Mouse (Mus musculus) heart, postnatal 0 days (tissue): ENCODE measurements around the gene Mc1r. TPM values are rescaled to one million over a fixed set of nuclear protein-coding genes. Genes with fewer than 3 reads are reported as not detected.

Experiments
- ATAC-seq: fragments of 200-750 bp; cut with Nextera tagmentation; 2 replicates; pipeline ENCODE4 v1.8.0; 2017; ENCODE audit warnings: low read depth, moderate number of reproducible peaks, moderate library complexity; ENCODE audit not compliant: insufficient read depth
- DNase-seq: peaks from one replicate; pipeline ENCODE4 v3.0.0-alpha.2; 2016; ENCODE audit warnings: low spot score
- H3K27ac ChIP-seq: fragments of 300-500 bp; sonication (generic); 2 replicates; pipeline ENCODE4 v1.5.1; 2014; ENCODE audit warnings: low read depth, mild to moderate bottlenecking
- H3K27me3 ChIP-seq: fragments of 300-500 bp; sonication (generic); 2 replicates; pipeline ENCODE4 v1.6.1; 2014; ENCODE audit warnings: low read length, mixed read lengths; ENCODE audit not compliant: control insufficient read depth, insufficient read depth
- H3K36me3 ChIP-seq: fragments of 300-500 bp; sonication (generic); replicated peaks from 2 replicates; pipeline ENCODE4 v1.6.1; 2014; ENCODE audit warnings: low read length, mixed read lengths; ENCODE audit not compliant: control insufficient read depth, insufficient read depth
- H3K4me1 ChIP-seq: fragments of 300-500 bp; sonication (generic); 2 replicates; pipeline ENCODE4 v1.6.1; 2014; ENCODE audit warnings: antibody characterized with exemption; ENCODE audit not compliant: control insufficient read depth, insufficient read depth
- H3K4me2 ChIP-seq: fragments of 300-500 bp; sonication (generic); 2 replicates; pipeline ENCODE4 v1.6.1; 2014; ENCODE audit warnings: low read depth, mild to moderate bottlenecking, low read length, moderate library complexity
- H3K4me3 ChIP-seq: fragments of 300-500 bp; sonication (generic); 2 replicates; pipeline ENCODE4 v1.5.1; 2014; ENCODE audit warnings: low read depth, low read length
- H3K9ac ChIP-seq: fragments of 300-500 bp; sonication (generic); replicated peaks from 2 replicates; pipeline ENCODE4 v1.6.1; 2014; ENCODE audit warnings: low read depth, low read length, mixed read lengths
- H3K9me3 ChIP-seq: fragments of 300-500 bp; sonication (generic); replicated peaks from 2 replicates; pipeline ENCODE4 v1.6.1; 2016; ENCODE audit warnings: low read length; ENCODE audit not compliant: control insufficient read depth
- CTCF ChIP-seq: IDR thresholded peaks from 2 replicates; pipeline ENCODE4 v1.5.1; 2016; ENCODE audit warnings: antibody characterized with exemption, control low read depth, low read depth
- EP300 ChIP-seq: IDR thresholded peaks from 2 replicates; pipeline ENCODE4 v1.6.1; 2016; ENCODE audit warnings: antibody characterized with exemption, low read depth
- WGBS: fragments of 180-500 bp; shearing (Covaris S2); extraction: QIAGEN DNeasy Blood & Tissue Kit; methylation state at CpG from one replicate; pipeline ENCODE4 v1.1.7; 2014; 5-methylcytosine and 5-hydroxymethylcytosine counted together
- polyA plus RNA-seq: library from polyadenylated mRNA; unstranded; fragments of >200 nt; fragmentation: Nextera tagmentation; extraction: Ambion mirVana; gene quantifications from 2 replicates; pipeline ENCODE4 v1.2.1, GENCODE M21; 2015
- total RNA-seq: library from RNA; depleted of rRNA; stranded (reverse); fragments of >200 nt; gene quantifications from 2 replicates; pipeline ENCODE4 v1.2.3, GENCODE M21; 2014; ENCODE audit warnings: low replicate concordance; rRNA removed

Mc1r gene
- total and polyA plus RNA-seq, 2 experiments from 2014 or later = not detected

DNA sequence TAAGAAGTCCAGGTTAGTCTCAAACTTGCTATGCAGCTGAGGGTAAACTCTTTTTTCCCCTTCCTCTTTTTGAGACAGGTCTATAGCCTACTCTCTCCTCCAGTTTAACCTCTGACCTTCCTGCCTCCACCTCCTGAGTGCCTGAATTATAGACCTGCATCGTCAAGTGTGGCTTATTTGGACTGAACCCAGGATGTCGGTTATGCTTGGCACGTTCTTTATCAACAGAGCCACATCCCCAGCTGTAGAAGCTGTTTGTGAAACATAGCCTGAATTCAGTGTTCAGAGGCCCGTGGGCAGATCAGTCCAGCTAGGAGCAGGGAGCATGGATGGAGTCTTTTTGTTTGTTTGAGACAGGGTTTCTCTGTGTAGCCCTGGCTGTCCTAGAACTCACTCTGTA lies 45.2 kb downstream of the Mc1r start:
- WGBS = 55% methylated on average over 4 of the region's 4 CpGs
- no peak overlapping the region for H3K9ac ChIP-seq
- no peak overlapping the region for H3K4me2 ChIP-seq
- H3K27ac ChIP-seq = no peak overlapping the region
- H3K36me3 ChIP-seq = peaks cover 61% of the 10 kb centered on the region
- TF ChIP-seq CTCF (no peak), EP300 (no peak)
- no peaks in the 10 kb centered on the region for H3K27me3 ChIP-seq
- H3K4me1 ChIP-seq = peaks cover 4% of the 10 kb centered on the region
- H3K4me3 ChIP-seq = no peak overlapping the region
- DNase-seq (no peak), ATAC-seq (no peak)
- no peaks in the 10 kb centered on the region for H3K9me3 ChIP-seq

DNA sequence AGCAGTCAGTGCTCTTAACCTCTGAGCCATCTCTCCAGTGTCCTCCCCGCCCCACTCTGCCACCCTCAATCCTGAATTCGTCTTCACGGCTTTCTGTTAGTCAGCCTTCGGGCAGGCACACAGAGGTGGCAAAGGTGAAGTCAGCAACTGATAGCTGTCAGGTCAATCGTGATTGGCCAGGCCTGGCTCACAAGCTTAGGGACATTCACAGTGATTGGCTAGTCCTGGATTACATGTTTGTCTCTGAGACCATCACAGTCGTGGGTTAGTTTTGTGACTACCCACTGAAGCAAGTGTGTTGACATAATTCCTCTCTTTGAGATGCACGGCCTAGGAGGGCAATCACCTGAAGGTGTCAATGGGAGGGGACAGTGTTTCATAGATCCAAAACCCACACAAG lies 46.4 kb downstream of the Mc1r start:
- DNase-seq (no peak), ATAC-seq (no peak)
- TF ChIP-seq CTCF = no peak
- TF ChIP-seq EP300 = no peak
- no peaks in the 10 kb centered on the region for H3K4me1 ChIP-seq
- H3K27ac ChIP-seq = no peak overlapping the region
- no peaks in the 10 kb centered on the region for H3K27me3 ChIP-seq
- no peak overlapping the region for H3K9ac ChIP-seq
- no peak overlapping the region for H3K4me2 ChIP-seq
- no peak overlapping the region for H3K4me3 ChIP-seq
- H3K9me3 ChIP-seq = no peaks in the 10 kb centered on the region
- peaks cover 72% of the 10 kb centered on the region for H3K36me3 ChIP-seq
- WGBS = 72% methylated on average over 7 of the region's 7 CpGs

GRCm38 (mm10) chr8:123453951-123454350 lies 47.0 kb downstream of the Mc1r start:
- DNase-seq (no peak), ATAC-seq (no peak)
- no peak overlapping the region for H3K4me3 ChIP-seq
- no peak overlapping the region for H3K4me2 ChIP-seq
- H3K9me3 ChIP-seq = no peaks in the 10 kb centered on the region
- H3K4me1 ChIP-seq = no peaks in the 10 kb centered on the region
- no peak for TF ChIP-seq EP300
- no peak for TF ChIP-seq CTCF
- no peaks in the 10 kb centered on the region for H3K27me3 ChIP-seq
- H3K36me3 ChIP-seq = peaks cover 78% of the 10 kb centered on the region
- no peak overlapping the region for H3K27ac ChIP-seq
- H3K9ac ChIP-seq = no peak overlapping the region
- 85% methylated on average over 5 of the region's 5 CpGs for WGBS

- DNase-seq (no peak), ATAC-seq (no peak)
- H3K4me3 ChIP-seq = no peak overlapping the region
- H3K4me2 ChIP-seq = no peak overlapping the region
- H3K9me3 ChIP-seq = no peaks in the 10 kb centered on the region
- H3K9ac ChIP-seq = no peak overlapping the region
- peaks cover 77% of the 10 kb centered on the region for H3K36me3 ChIP-seq
- no peaks in the 10 kb centered on the region for H3K4me1 ChIP-seq
- TF ChIP-seq CTCF (no peak), EP300 (no peak)
- no peaks in the 10 kb centered on the region for H3K27me3 ChIP-seq
- no peak overlapping the region for H3K27ac ChIP-seq
- WGBS = 93% methylated on average over 6 of the region's 6 CpGs
These were observed 47.7 kb downstream of the Mc1r start for GRCm38 (mm10) chr8:123454559-123454958.

Other genes starting within 250 kb of the Mc1r start
- gene Sult5a1, start 248.8 kb upstream of the Mc1r start, total RNA-seq = 1.4 and 3.4 TPM in 2 replicates
- 1.6 and 2.0 TPM in 2 replicates for gene Sult5a1, start 248.8 kb upstream of the Mc1r start, polyA plus RNA-seq
- gene Dpep1, start 220.9 kb upstream of the Mc1r start, total RNA-seq = 32.3 and 58.6 TPM in 2 replicates
- gene Dpep1, start 220.9 kb upstream of the Mc1r start, polyA plus RNA-seq = 16.3 and 17.6 TPM in 2 replicates
- 121 and 131 TPM in 2 replicates for gene Chmp1a, start 194.3 kb upstream of the Mc1r start, total RNA-seq
- 91.0 and 94.3 TPM in 2 replicates for gene Chmp1a, start 194.3 kb upstream of the Mc1r start, polyA plus RNA-seq
- gene Spata33, start 194.3 kb upstream of the Mc1r start, total RNA-seq = 5.7 and 11.4 TPM in 2 replicates
- gene Spata33, start 194.3 kb upstream of the Mc1r start, polyA plus RNA-seq = 17.1 and 21.3 TPM in 2 replicates
- gene Cdk10, start 182.3 kb upstream of the Mc1r start, total RNA-seq = 26.5 and 31.9 TPM in 2 replicates
- 14.7 and 14.8 TPM in 2 replicates for gene Cdk10, start 182.3 kb upstream of the Mc1r start, polyA plus RNA-seq
- 3.5 and 4.2 TPM in 2 replicates for gene Spata2l, start 170.9 kb upstream of the Mc1r start, total RNA-seq
- gene Spata2l, start 170.9 kb upstream of the Mc1r start, polyA plus RNA-seq = 4.5 and 4.6 TPM in 2 replicates
- 19.4 and 24.0 TPM in 2 replicates for gene Zfp276, start 152.9 kb upstream of the Mc1r start, total RNA-seq
- 8.9 and 9.7 TPM in 2 replicates for gene Zfp276, start 152.9 kb upstream of the Mc1r start, polyA plus RNA-seq
- gene Vps9d1, start 152.8 kb upstream of the Mc1r start, total RNA-seq = 21.4 and 32.7 TPM in 2 replicates
- gene Vps9d1, start 152.8 kb upstream of the Mc1r start, polyA plus RNA-seq = 15.4 and 16.1 TPM in 2 replicates
- gene Fanca, start 88.5 kb upstream of the Mc1r start, total RNA-seq = 24.3 and 37.1 TPM in 2 replicates
- gene Fanca, start 88.5 kb upstream of the Mc1r start, polyA plus RNA-seq = 6.1 and 6.7 TPM in 2 replicates
- gene Spire2, start 74.4 kb upstream of the Mc1r start, total RNA-seq = 0.15 and 1.2 TPM in 2 replicates
- 0.23 and 0.40 TPM in 2 replicates for gene Spire2, start 74.4 kb upstream of the Mc1r start, polyA plus RNA-seq
- 172 and 193 TPM in 2 replicates for gene Tcf25, start 33.4 kb upstream of the Mc1r start, total RNA-seq
- gene Tcf25, start 33.4 kb upstream of the Mc1r start, polyA plus RNA-seq = 123 and 127 TPM in 2 replicates
- gene Tubb3, start 4.3 kb downstream of the Mc1r start, total RNA-seq = 1.8 and 6.1 TPM in 2 replicates
- 0.40 and 1.3 TPM in 2 replicates for gene Tubb3, start 4.3 kb downstream of the Mc1r start, polyA plus RNA-seq
- gene Def8, start 16.4 kb downstream of the Mc1r start, total RNA-seq = 35.6 and 91.5 TPM in 2 replicates
- 28.3 and 30.9 TPM in 2 replicates for gene Def8, start 16.4 kb downstream of the Mc1r start, polyA plus RNA-seq
- gene Afg3l1, start 70.8 kb downstream of the Mc1r start, total RNA-seq = 16.7 and 31.6 TPM in 2 replicates
- gene Afg3l1, start 70.8 kb downstream of the Mc1r start, polyA plus RNA-seq = 39.9 and 41.2 TPM in 2 replicates
- gene Dbndd1, start 108.4 kb downstream of the Mc1r start, total RNA-seq = 0.73 TPM in 1 of 2 replicates, not detected in the other
- 0.18 and 0.38 TPM in 2 replicates for gene Dbndd1, start 108.4 kb downstream of the Mc1r start, polyA plus RNA-seq
- gene Gas8, start 111.7 kb downstream of the Mc1r start, total RNA-seq = 0.76 and 1.8 TPM in 2 replicates
- 7.1 and 7.7 TPM in 2 replicates for gene Gas8, start 111.7 kb downstream of the Mc1r start, polyA plus RNA-seq
- gene Rhou, start 246.8 kb downstream of the Mc1r start, total RNA-seq = 5.3 and 8.6 TPM in 2 replicates
- gene Rhou, start 246.8 kb downstream of the Mc1r start, polyA plus RNA-seq = 2.5 and 2.8 TPM in 2 replicates